Mouse (Mus musculus) testis, adult 2 months (tissue): ENCODE measurements at regions not wholly inside any gene's neighbourhood (a gene's known extent, or its start where the extent isn't known, plus 50 kb on each side); places are given as distances from the start of the nearest gene placed in this dataset.

Experiments used
- H3K27ac ChIP-seq: fragments of 200-500 bp; 2 replicates; pipeline ENCODE4 v1.5.1; 2012; ENCODE audit warnings: low read depth, low read length; ENCODE audit not compliant: control insufficient read depth, insufficient read depth
- H3K27me3 ChIP-seq: fragments of 200-500 bp; 2 replicates; pipeline ENCODE4 v1.6.1; 2012; ENCODE audit warnings: mild to moderate bottlenecking, low read length, moderate library complexity; ENCODE audit not compliant: control insufficient read depth, insufficient read depth
- H3K36me3 ChIP-seq: fragments of 200-500 bp; 2 replicates; pipeline ENCODE4 v1.6.1; 2012; ENCODE audit warnings: mild to moderate bottlenecking, low read length; ENCODE audit not compliant: control insufficient read depth, insufficient read depth
- H3K4me1 ChIP-seq: fragments of 200-500 bp; 2 replicates; pipeline ENCODE4 v1.6.1; 2012; ENCODE audit warnings: low read length; ENCODE audit not compliant: control insufficient read depth, insufficient read depth
- H3K4me3 ChIP-seq: fragments of 200-500 bp; 2 replicates; pipeline ENCODE4 v1.5.1; 2012; ENCODE audit warnings: low read depth, mild to moderate bottlenecking, low read length, moderate library complexity, mixed read lengths; ENCODE audit not compliant: control insufficient read depth
- CTCF ChIP-seq: fragments of 200-500 bp; IDR thresholded peaks from 2 replicates; pipeline ENCODE4 v1.5.1; 2012; ENCODE audit warnings: low read depth, mild to moderate bottlenecking, inconsistent platforms, low read length, moderate library complexity; ENCODE audit not compliant: control insufficient read depth, insufficient read depth, insufficient replicate concordance
- POLR2A ChIP-seq: fragments of 200-500 bp; IDR thresholded peaks from 2 replicates; pipeline ENCODE4 v1.6.1; 2012; ENCODE audit warnings: low read depth, mild to moderate bottlenecking, inconsistent platforms, low read length, moderate library complexity; ENCODE audit not compliant: control insufficient read depth

DNA sequence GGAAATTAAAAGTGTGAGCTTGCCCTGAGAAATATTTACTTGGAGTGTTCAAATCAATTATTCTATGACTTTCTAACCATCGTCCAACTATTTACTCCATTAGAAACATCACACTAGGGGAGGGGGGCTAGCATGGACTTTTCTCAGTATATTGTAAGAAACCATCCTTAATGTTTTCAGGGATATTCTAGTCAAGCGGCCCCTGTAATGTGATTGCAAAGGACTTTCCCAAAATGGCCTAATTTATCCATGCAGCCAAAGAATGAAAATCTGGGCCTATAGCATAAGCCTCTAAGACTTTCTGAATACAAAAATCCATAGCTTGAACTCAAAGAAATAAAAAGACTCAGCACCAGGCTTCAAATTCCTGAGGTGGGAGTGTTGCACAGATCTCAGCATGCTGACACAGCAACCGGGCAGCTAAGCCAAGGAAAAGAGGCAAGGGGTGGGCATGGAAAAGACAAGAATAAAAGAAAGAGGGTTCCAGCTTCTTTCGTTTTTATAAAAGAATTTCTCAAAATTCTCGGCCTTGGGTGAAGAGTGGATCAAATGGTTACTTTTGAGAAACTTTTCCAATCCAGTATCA is 163.6 kb upstream of the Cited2 start:
- H3K4me1 ChIP-seq = no peaks in the 10 kb centered on the region
- no peaks in the 10 kb centered on the region for H3K27me3 ChIP-seq
- H3K27ac ChIP-seq = no peak overlapping the region
- TF ChIP-seq POLR2A = no peak
- TF ChIP-seq CTCF = no peak
- H3K36me3 ChIP-seq = no peaks in the 10 kb centered on the region
- H3K4me3 ChIP-seq = no peak overlapping the region

DNA sequence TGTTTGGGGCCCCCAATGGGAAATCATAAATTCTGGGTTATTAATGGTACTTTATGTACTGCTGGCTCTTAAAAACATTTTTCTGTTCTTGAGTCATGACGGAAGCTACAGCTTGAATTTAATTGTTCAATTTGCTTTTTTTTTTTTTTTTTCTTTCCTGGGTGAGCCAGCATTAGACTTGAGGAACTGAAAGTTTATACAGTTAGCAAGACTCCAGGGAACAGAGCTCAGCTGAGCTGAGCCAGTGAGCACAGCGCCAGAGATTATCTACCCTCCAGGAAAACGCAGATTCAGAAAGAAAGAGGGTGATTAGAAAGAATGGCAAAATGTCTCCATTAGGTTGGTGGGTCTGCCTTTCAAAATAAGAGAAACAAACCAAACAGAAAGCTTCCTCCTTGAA is 163.0 kb upstream of the Cited2 start:
- peak overlapping the region; percentile 44 for H3K27ac ChIP-seq
- H3K36me3 ChIP-seq = no peaks in the 10 kb centered on the region
- H3K27me3 ChIP-seq = no peaks in the 10 kb centered on the region
- H3K4me3 ChIP-seq = no peak overlapping the region
- H3K4me1 ChIP-seq = no peaks in the 10 kb centered on the region
- TF ChIP-seq POLR2A = no peak

DNA sequence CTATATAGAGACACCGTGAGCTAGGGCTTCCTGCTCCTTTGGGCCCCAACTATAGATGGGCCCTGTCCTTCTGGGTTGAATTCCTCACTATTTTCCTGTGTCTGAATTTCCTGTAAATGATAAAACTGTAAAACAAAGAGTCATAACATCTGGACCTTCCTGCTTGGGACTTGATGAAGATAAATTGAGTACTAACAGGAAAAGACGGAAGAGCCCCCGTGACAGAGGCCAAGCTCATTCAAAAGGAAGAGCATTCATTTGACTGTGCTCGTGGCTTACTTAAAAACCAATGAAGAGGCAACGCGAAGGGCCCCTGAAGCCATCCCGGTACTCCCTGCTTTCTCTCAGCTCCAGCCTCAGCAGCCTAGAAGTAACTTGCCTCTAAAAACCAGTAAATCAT is 161.6 kb upstream of the Cited2 start:
- H3K4me1 ChIP-seq = no peaks in the 10 kb centered on the region
- no peak for TF ChIP-seq POLR2A
- H3K36me3 ChIP-seq = no peaks in the 10 kb centered on the region
- H3K4me3 ChIP-seq = no peak overlapping the region
- H3K27me3 ChIP-seq = no peaks in the 10 kb centered on the region
- peak overlapping the region; percentile 53; the same call in 1 of the 2 replicates for H3K27ac ChIP-seq

DNA sequence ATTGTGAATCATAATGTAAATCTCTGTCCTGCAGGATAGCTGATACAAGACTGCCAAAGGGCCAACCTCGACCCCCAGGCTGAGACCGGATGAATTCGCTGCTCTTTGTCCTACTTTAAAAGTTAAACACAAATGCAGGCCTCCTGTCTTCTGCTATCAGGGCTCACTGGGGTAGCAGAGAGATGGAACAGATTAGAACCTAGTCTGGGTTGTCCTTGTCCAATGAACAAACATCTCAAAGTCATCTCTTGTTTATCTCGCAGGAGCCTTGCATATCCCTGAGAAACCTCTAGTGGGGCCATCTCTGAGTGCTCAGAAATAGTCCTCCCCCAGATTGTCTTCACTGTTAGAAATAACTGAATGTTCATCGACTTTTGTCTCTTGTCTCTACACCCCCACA is 161.0 kb upstream of the Cited2 start:
- Histone ChIP-seq H3K27ac (0 out of 2 replicates have a peak overlapping the region, but pooled peaks have one; percentile 42), H3K4me1 (no peaks in the 10 kb centered on the region), H3K4me3 (no peak overlapping the region), H3K36me3 (no peaks in the 10 kb centered on the region), H3K27me3 (no peaks in the 10 kb centered on the region)
- TF ChIP-seq CTCF (no peak), POLR2A (no peak)

DNA sequence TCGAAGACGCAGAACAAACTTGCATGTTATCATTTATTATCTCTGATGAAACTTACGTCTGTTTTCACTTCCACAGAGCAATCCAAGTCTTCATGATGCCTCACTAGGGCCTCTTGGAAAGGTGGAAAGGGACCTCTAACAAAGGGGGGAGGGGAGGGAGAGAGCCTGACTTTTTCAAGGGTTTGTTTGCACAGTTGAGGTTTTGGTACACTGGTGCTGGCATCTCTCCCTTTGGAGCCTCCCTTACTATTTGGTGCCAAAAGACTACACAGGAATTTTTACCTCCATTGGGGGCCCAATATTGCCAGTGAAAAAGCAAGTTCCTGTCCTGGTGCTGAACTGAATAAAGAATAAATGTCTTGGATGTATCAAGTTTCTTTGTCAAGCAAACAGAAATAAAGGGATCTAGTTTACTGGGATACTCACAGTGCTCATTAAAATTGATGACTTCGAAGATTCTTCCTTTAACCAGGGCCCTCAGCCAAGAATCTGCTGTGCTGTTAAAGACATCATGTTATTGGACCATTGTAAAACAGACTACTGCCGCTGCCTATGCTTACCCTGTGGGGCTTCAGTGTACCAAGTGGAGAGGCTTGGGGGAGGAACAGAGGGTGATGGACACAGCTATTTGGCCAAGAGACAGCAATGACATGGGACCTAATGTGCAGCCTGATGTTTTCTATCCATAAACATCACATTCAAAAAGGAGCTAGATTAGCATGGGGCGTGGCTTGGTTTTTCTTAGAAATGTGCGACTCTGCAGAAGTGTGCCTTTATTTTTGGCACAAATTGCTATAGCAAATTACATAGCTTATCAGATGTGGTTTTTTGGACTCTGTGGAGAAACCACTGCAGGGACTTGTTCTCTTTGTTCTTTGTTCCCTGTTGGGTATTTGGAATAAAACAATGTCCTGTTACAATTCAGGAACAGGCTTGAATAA is 160.3 kb upstream of the Cited2 start:
- no peaks in the 10 kb centered on the region for H3K4me1 ChIP-seq
- H3K4me3 ChIP-seq = no peak overlapping the region

DNA sequence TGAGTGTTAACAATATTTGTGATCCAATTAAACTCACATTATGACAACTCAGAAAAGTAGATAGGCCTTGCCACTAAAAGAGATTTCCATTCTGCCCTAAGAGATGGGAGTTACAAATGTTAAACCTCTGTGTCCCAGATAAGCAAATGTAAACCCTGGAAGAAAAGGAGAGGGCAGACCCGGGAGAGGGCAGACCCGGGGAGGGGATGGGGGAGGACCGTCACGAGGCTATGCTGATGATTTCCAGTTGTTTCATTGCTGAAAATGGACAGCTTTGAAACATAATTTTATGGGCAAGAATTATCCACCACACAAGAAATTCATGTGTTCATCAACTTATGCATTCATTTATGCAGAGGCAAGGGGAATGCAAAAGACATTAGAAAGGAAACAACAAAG is 159.7 kb upstream of the Cited2 start:
- Histone ChIP-seq H3K27ac (peak overlapping the region; percentile 55; the same call in 1 of the 2 replicates), H3K4me3 (no peak overlapping the region), H3K4me1 (no peaks in the 10 kb centered on the region), H3K36me3 (no peaks in the 10 kb centered on the region), H3K27me3 (no peaks in the 10 kb centered on the region)
- TF ChIP-seq POLR2A = no peak
- TF ChIP-seq CTCF = no peak

More for the DNA sequence above, 160.3 kb upstream of the Cited2 start:
- Histone ChIP-seq H3K36me3 (no peaks in the 10 kb centered on the region), H3K27ac (peak overlapping the region; percentile 53), H3K27me3 (no peaks in the 10 kb centered on the region)
- TF ChIP-seq POLR2A = no peak
- TF ChIP-seq CTCF = no peak

DNA sequence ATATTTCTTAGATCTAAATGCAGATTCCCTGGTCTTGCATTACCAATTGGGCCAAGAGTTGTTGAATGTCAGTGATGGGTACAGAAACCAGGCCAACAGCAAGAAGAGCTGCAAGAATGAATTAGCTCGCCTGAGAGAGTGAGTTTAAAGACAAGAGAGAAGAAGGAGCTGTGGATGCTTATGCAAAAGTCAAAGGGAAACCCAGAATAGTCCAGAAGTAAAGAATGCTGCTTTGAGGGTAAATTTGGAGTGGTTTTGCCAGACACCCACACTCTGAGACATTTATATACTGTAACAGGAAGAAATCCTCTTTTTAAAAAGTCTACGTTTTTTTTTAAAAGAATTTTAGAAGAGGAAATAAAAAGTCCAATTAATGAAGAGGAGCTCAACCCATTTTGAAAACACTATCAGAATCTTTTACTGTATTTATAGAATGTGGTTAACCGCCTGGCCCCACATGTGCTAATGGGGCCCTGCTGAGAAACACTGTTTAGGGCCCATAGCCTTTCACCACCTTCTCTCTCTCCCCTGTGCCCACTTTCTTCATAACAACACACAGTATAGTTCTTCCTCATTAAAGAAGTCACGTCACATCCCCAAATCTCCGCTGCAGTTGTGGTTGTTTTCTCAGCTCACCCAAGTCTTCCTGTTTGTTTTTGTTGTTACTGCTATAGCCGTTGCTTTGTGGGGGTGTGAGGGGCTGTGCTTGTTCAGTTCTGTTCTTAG is 158.0 kb upstream of the Cited2 start:
- Histone ChIP-seq H3K4me3 (no peak overlapping the region), H3K27me3 (no peaks in the 10 kb centered on the region), H3K36me3 (no peaks in the 10 kb centered on the region), H3K27ac (no peak overlapping the region), H3K4me1 (no peaks in the 10 kb centered on the region)
- TF ChIP-seq POLR2A (no peak), CTCF (no peak)
